Mouse (Mus musculus) MEL (cell line): ENCODE results near the gene Pgs1. TPM values are rescaled to one million over a fixed set of nuclear protein-coding genes. Genes with fewer than 3 reads are reported as not detected.
A peak's percentile ranks its signal among the peaks of the same experiment; 100 is the strongest.

Source experiments
- DNase-seq: peaks from one replicate; pipeline ENCODE4 v3.0.0; 2011; ENCODE audit warnings: low read depth, low spot score
- H3K27ac ChIP-seq: 2 replicates; pipeline ENCODE4 v1.5.1; 2012; ENCODE audit warnings: low read depth, mild to moderate bottlenecking, control low read depth, low read length, moderate library complexity; ENCODE audit not compliant: control insufficient read depth
- H3K27me3 ChIP-seq, 2 experiments: fragments of 150-350 bp in 1 of 2; sonication (generic) in 1 of 2; 2 replicates each; pipeline ENCODE4 v1.6.1; 2012; ENCODE audit warnings: low read length in 2 of 2, mild to moderate bottlenecking in 2 of 2, improper control_type of control experiment in 1 of 2, moderate library complexity in 1 of 2; ENCODE audit not compliant: insufficient read depth in 2 of 2, control insufficient read depth in 1 of 2
- H3K36me3 ChIP-seq, 2 experiments: 2 replicates each; pipeline ENCODE4 v1.6.1; 2012 to 2014; ENCODE audit warnings: low read length in 2 of 2, improper control_type of control experiment in 1 of 2, inconsistent platforms in 1 of 2, mild to moderate bottlenecking in 1 of 2; ENCODE audit not compliant: insufficient read depth in 2 of 2, control insufficient read depth in 1 of 2
- H3K4me1 ChIP-seq, 2 experiments: fragments of 150-350 bp in 1 of 2; sonication (generic) in 1 of 2; 2 replicates each; pipeline ENCODE4 v1.6.1; 2012; ENCODE audit warnings: low read length in 2 of 2, improper control_type of control experiment in 1 of 2, mild to moderate bottlenecking in 1 of 2; ENCODE audit not compliant: insufficient read depth in 2 of 2, control insufficient read depth in 1 of 2
- H3K4me3 ChIP-seq, 2 experiments: fragments of 150-350 bp in 1 of 2; sonication (generic) in 1 of 2; 2 replicates each; pipeline ENCODE4 v1.5.1; 2012; ENCODE audit warnings: low read depth in 2 of 2, low read length in 2 of 2, mild to moderate bottlenecking in 2 of 2, moderate library complexity in 2 of 2, control low read depth in 1 of 2, improper control_type of control experiment in 1 of 2; ENCODE audit not compliant: control insufficient read depth in 1 of 2, insufficient read depth in 1 of 2
- H3K79me2 ChIP-seq: 2 replicates; pipeline ENCODE4 v1.6.1; 2012; ENCODE audit warnings: mild to moderate bottlenecking, low read length, moderate library complexity; ENCODE audit not compliant: control insufficient read depth, poor library complexity, insufficient read depth
- H3K9ac ChIP-seq: 2 replicates; pipeline ENCODE4 v1.6.1; 2012; ENCODE audit warnings: low read depth, mild to moderate bottlenecking, control low read depth, low read length, moderate library complexity; ENCODE audit not compliant: control insufficient read depth, poor library complexity, severe bottlenecking
- H3K9me3 ChIP-seq: fragments of 150-350 bp; sonication (generic); replicated peaks from 2 replicates; pipeline ENCODE4 v1.6.1; 2012; ENCODE audit warnings: mild to moderate bottlenecking, low read length, improper control_type of control experiment, moderate library complexity; ENCODE audit not compliant: insufficient read depth
- CTCF ChIP-seq, 3 experiments: IDR thresholded peaks in 2 of 3; conservative IDR thresholded peaks in 1 of 3; 2 replicates each; pipeline ENCODE4 v1.5.1; 2011 to 2012; ENCODE audit warnings: low read length in 3 of 3, low read depth in 2 of 3, mild to moderate bottlenecking in 2 of 3, improper control_type of control experiment in 1 of 3, inconsistent platforms in 1 of 3, mixed read lengths in 1 of 3, moderate library complexity in 1 of 3; ENCODE audit not compliant: control insufficient read depth in 1 of 3, insufficient read depth in 1 of 3, poor library complexity in 1 of 3, severe bottlenecking in 1 of 3
- E2F4 ChIP-seq: IDR thresholded peaks from 2 replicates; pipeline ENCODE4 v1.6.1; 2011; ENCODE audit warnings: low read depth, low read length, improper control_type of control experiment, borderline replicate concordance
- ELF1 ChIP-seq: IDR thresholded peaks from 2 replicates; pipeline ENCODE4 v1.6.1; 2014; ENCODE audit warnings: low read depth, mild to moderate bottlenecking, inconsistent platforms, low read length, improper control_type of control experiment, moderate library complexity
- EP300 ChIP-seq, 2 experiments: IDR thresholded peaks; 2 replicates each; pipeline ENCODE4 v1.6.1; 2011; ENCODE audit warnings: improper control_type of control experiment in 2 of 2, low read length in 2 of 2, low read depth in 1 of 2, mild to moderate bottlenecking in 1 of 2
- ETS1 ChIP-seq: IDR thresholded peaks from 2 replicates; pipeline ENCODE4 v1.6.1; 2012; ENCODE audit warnings: low read depth, mild to moderate bottlenecking, inconsistent platforms, low read length, improper control_type of control experiment, moderate library complexity
- GATA1 ChIP-seq: IDR thresholded peaks from 2 replicates; pipeline ENCODE4 v1.6.1; 2011; ENCODE audit warnings: low read depth, low read length, improper control_type of control experiment
- HCFC1 ChIP-seq: IDR thresholded peaks from 2 replicates; pipeline ENCODE4 v1.6.1; 2012; ENCODE audit warnings: low read depth, mild to moderate bottlenecking, inconsistent platforms, low read length, improper control_type of control experiment, moderate library complexity
- MAX ChIP-seq: IDR thresholded peaks from 2 replicates; pipeline ENCODE4 v1.6.1; 2011; ENCODE audit warnings: low read length, improper control_type of control experiment
- MXI1 ChIP-seq: IDR thresholded peaks from 2 replicates; pipeline ENCODE4 v1.6.1; 2011; ENCODE audit warnings: mild to moderate bottlenecking, low read depth, low read length, improper control_type of control experiment
- MYB ChIP-seq: IDR thresholded peaks from 2 replicates; pipeline ENCODE4 v1.6.1; 2011; ENCODE audit warnings: mild to moderate bottlenecking, low read depth, low read length, improper control_type of control experiment
- MYC ChIP-seq: IDR thresholded peaks from 2 replicates; pipeline ENCODE4 v1.6.1; 2011; ENCODE audit warnings: low read depth, mild to moderate bottlenecking, low read length, improper control_type of control experiment, moderate library complexity
- POLR2AphosphoS5 ChIP-seq: IDR thresholded peaks from 2 replicates; pipeline ENCODE4 v1.6.1; 2012; ENCODE audit warnings: low read depth, borderline replicate concordance, mild to moderate bottlenecking, inconsistent platforms, low read length, moderate library complexity, mixed read lengths
- RCOR1 ChIP-seq: IDR thresholded peaks from 2 replicates; pipeline ENCODE4 v1.6.1; 2012; ENCODE audit warnings: low read depth, mild to moderate bottlenecking, inconsistent platforms, low read length, improper control_type of control experiment
- SIN3A ChIP-seq: IDR thresholded peaks from 2 replicates; pipeline ENCODE4 v1.6.1; 2012; ENCODE audit warnings: low read length, improper control_type of control experiment, inconsistent platforms
- TAL1 ChIP-seq: IDR thresholded peaks from 2 replicates; pipeline ENCODE4 v1.6.1; 2012; ENCODE audit warnings: mild to moderate bottlenecking, inconsistent platforms, low read length, moderate library complexity, mixed read lengths
- UBTF ChIP-seq: IDR thresholded peaks from 2 replicates; pipeline ENCODE4 v1.6.1; 2012; ENCODE audit warnings: low read depth, mild to moderate bottlenecking, inconsistent platforms, low read length, improper control_type of control experiment, moderate library complexity, borderline replicate concordance; ENCODE audit not compliant: insufficient read depth
- USF1 ChIP-seq: IDR thresholded peaks from 2 replicates; pipeline ENCODE4 v1.6.1; 2014; ENCODE audit warnings: low read depth, mild to moderate bottlenecking, inconsistent platforms, low read length, improper control_type of control experiment, moderate library complexity
- ZNF384 ChIP-seq: IDR thresholded peaks from 2 replicates; pipeline ENCODE4 v1.6.1; 2012; ENCODE audit warnings: low read depth, mild to moderate bottlenecking, inconsistent platforms, low read length, improper control_type of control experiment
- polyA plus RNA-seq, 2 experiments: library from polyadenylated mRNA; stranded (reverse) in 1 of 2; unstranded in 1 of 2; fragments of >175 nt in 1 of 2; fragments of >200 nt in 1 of 2; gene quantifications; 2 replicates each; pipeline versions ENCODE4 v1.2.1 to v1.2.4; 2012; ENCODE audit warnings: low replicate concordance in 2 of 2, low read depth in 1 of 2; ENCODE audit not compliant: insufficient read length in 2 of 2, insufficient read depth in 1 of 2, missing spikeins in 1 of 2
- total RNA-seq: library from RNA; depleted of rRNA; stranded (reverse); fragments of 300-350 nt; gene quantifications from 2 replicates; pipeline ENCODE4 v1.2.3, GENCODE M21; 2012

Gene Pgs1
- total and polyA plus RNA-seq, 3 experiments = 48.6 to 61.6 TPM; not detected in 1

DNA sequence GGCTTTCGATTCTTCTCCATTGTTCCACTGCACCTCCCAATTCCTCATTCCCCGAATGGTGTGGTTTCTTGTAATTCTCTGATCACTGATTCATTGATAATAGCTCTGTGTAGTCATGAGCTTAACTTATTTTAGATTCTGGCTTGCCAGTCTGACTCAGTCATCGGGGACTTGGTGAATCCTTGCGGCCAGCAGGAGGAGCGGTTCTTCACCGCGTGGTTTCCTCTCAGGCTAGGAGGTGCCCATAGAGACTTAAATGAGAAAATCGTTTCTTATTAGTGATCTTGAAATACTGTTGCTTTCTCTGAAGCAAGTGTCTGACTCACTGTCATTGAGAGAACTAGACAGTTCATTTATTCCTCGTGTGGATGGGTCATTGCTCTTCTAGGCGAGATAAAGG, 3.8 kb downstream of the Pgs1 start:
- no peaks in the 10 kb centered on the region for H3K27me3 ChIP-seq
- no peaks in the 10 kb centered on the region for H3K9me3 ChIP-seq
- no peak overlapping the region for H3K4me3 ChIP-seq
- H3K4me1 ChIP-seq = peaks cover 16 to 63% of the 10 kb centered on the region in 2 experiments
- peak; percentile 46 for DNase-seq
- peaks cover 81% of the 10 kb centered on the region for H3K79me2 ChIP-seq
- peaks cover 0 to 47% of the 10 kb centered on the region in 2 experiments; a peak in 2 of 4 replicates for H3K36me3 ChIP-seq
- H3K27ac ChIP-seq = 0 out of 2 replicates have a peak overlapping the region, but pooled peaks have one; percentile 15
- TF ChIP-seq GATA1 (peak; percentile 13; the same call in 1 of the 2 replicates), USF1 (no peak), MYC (no peak), CTCF (IDR thresholded peaks at IDR 0.05 in 2 of 3, conservative IDR thresholded peaks at IDR 0.05 in 1 of 3; ENCODE audit: control insufficient read depth in 1 of 3, insufficient read depth in 1 of 3, low read depth in 2 of 3, low read length in 3 of 3, poor library complexity in 1 of 3, severe bottlenecking in 1 of 3) (peak in 2 of 3 experiments; percentile 26 to 30; a peak in 3 of 6 replicates)
- peak overlapping the region; percentile 30; the same call in 1 of the 2 replicates for H3K9ac ChIP-seq

DNA sequence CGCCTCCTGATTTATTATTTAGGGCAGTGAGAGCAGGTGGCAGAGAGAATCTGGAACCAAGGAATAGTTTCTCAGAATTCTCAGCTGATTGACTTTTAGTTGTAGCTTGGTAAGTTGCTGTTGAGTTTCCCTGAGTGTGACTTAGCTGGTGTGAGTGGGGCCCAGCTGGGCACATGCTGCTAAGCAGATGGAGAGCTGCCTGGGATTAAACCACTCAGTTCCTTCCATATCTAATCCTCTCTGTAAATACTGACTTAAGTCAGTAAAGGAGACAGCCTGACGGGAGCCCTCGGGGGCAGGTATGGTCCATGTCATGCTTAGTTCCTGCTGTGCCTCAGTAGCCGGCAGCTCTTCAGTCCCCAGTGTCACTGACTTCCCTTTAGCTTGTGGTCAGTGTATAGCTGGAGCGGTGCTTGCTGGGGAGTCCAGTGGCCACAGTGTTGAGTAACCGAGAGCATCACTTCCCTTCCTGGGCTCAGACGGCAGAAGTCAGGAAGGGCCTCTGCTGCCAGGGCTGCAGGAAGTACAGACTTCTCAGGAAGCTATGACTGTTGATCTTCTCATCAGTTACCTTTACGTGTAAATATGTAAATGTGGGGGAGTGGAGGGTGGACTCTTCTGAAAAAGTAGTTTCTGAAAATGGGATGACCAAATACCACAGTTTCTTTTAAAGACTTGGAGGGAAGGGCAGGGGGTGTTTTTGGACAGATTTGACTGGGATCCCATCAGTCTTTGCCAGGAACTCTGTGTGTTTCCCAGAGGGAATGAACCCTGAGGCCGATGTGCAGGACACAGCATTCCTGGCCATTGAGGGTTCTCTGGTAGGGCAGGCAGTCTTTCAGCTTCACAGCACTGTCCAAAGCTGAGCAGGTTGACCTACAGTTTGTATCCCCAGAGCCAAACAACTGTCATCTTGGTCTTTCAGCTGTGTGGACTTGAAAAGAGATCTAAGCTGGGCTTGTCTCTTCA, 5.7 kb downstream of the Pgs1 start:
- no peak overlapping the region for H3K4me3 ChIP-seq
- no peak overlapping the region for H3K27ac ChIP-seq
- peaks cover 0 to 47% of the 10 kb centered on the region in 2 experiments; a peak in 2 of 4 replicates for H3K36me3 ChIP-seq
- DNase-seq = no peak
- no peaks in the 10 kb centered on the region for H3K27me3 ChIP-seq
- peaks cover 94% of the 10 kb centered on the region for H3K79me2 ChIP-seq
- no peaks in the 10 kb centered on the region for H3K9me3 ChIP-seq
- TF ChIP-seq SIN3A (0 out of 2 replicates have a peak, but pooled peaks have one; percentile 26), MAX (no peak)
- peaks cover 16 to 60% of the 10 kb centered on the region in 2 experiments for H3K4me1 ChIP-seq
- H3K9ac ChIP-seq = no peak overlapping the region

DNA sequence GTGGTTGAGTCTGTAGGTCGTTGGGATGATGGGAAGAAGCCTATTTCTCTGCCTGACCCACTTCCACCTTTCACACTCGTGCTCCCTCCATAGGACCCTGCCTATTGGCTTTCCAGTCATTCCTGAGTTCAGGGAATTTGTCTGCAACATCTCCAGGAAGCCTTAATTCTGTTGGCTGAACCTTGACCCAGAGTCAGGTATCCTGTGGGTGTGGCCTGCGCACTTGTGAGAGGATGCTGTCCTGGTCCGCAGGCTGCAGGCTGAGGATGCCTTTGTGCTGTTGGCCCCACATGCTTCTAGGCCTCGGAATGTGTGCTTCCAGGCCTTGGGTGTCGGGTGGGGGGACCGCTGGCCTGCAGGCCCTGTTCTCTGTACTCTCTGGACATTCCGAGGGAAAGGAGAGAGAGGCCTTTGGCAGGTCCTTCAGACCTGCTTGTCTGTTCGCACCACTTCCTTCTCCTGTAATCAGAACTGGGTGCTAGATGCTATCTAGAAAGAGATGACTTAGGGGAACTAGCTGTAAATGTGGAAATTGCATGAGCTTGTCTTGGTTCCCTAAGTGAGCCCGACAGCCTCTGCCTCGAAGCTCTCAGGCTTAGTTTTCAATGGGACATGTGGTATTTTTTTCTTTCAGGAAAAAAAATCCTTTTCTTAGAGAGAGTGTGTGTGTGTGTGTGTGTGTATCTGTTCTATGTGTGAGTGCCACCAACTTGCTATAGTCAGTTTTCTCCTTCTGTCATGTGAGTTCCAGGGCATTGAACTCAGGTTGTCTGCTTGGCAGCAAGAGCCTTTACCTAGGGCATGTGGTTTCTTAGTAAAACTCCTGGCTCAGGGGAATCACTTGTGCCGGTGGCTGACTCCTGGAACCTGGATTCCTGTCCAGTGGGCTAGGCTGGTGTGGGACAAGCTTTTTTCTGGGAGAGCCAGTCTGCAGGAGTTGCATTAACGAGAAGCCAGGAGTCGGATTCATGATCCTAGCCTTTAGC, 7.4 kb downstream of the Pgs1 start:
- peak; percentile 77 for DNase-seq
- Histone ChIP-seq H3K4me3 (no peak overlapping the region), H3K9ac (peak overlapping the region; percentile 5; the same call in 1 of the 2 replicates), H3K27me3 (no peaks in the 10 kb centered on the region), H3K27ac (peak overlapping the region; percentile 37), H3K36me3 (peaks cover 0 to 39% of the 10 kb centered on the region in 2 experiments; a peak in 3 of 4 replicates), H3K79me2 (peaks cover 80% of the 10 kb centered on the region), H3K9me3 (no peaks in the 10 kb centered on the region), H3K4me1 (peaks cover 13 to 49% of the 10 kb centered on the region in 2 experiments)
- TF ChIP-seq UBTF (0 out of 2 replicates have a peak, but pooled peaks have one; percentile 57), ZNF384 (no peak), MYB (no peak), POLR2AphosphoS5 (no peak), GATA1 (peak; percentile 92), E2F4 (no peak), RCOR1 (peak; percentile 71), EP300 (IDR thresholded peaks at IDR 0.05; ENCODE audit: low read depth in 1 of 2, low read length in 2 of 2) (peak; percentile 59 to 64; a peak in 3 of 4 replicates), TAL1 (no peak), ETS1 (peak; percentile 61), MXI1 (peak; percentile 60), ELF1 (peak; percentile 63), MAX (peak; percentile 32; the same call in 1 of the 2 replicates), SIN3A (peak; percentile 67), CTCF (IDR thresholded peaks at IDR 0.05 in 2 of 3, conservative IDR thresholded peaks at IDR 0.05 in 1 of 3; ENCODE audit: control insufficient read depth in 1 of 3, insufficient read depth in 1 of 3, low read depth in 2 of 3, low read length in 3 of 3, poor library complexity in 1 of 3, severe bottlenecking in 1 of 3) (no peak), HCFC1 (0 out of 2 replicates have a peak, but pooled peaks have one; percentile 19)
